Mouse (Mus musculus): ENCODE measurements at regions not wholly inside any gene's neighbourhood (a gene's known extent, or its start where the extent isn't known, plus 50 kb on each side); places are given as distances from the start of the nearest gene placed in this dataset.

DNA sequence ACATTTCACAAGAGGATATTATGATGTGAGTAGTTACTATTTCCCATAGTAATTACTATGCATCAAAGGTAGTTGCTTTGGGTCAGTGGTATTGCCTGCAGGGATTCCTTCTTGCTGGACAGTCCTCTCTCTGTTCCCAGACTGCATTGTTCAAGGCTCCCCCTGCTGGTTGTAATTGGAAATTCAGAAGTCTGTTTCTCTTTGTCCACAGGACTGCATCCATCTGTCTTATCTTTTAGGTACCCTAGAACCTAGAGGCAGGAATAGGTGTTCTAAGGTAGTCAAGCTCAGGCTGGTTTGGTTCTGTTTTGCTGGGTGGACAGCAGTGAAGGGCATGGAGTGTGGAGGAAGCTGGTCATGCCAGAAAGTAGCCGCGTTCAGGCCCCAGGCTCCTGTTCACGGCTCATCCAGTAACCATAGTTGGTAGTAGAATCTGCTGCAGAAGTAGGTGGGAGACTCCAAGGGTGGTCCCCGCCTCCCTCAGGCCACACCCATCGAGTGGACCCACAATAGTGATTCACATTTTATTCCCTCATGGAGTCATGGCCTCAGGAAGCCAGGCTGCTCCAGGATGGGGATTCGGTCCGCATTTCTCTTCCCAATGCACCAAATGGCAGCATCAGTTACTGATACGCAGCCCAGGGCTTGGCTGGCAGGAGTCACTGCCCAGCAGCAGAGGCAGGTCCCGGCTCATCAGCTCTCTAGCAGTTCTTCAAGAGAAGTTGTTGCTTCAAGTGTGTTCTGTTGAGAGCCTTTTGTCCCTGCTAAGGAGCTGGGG lies 51.7 kb upstream of the Caprin1 start:
- DNase-seq: peak; percentile 42 to 50

DNA sequence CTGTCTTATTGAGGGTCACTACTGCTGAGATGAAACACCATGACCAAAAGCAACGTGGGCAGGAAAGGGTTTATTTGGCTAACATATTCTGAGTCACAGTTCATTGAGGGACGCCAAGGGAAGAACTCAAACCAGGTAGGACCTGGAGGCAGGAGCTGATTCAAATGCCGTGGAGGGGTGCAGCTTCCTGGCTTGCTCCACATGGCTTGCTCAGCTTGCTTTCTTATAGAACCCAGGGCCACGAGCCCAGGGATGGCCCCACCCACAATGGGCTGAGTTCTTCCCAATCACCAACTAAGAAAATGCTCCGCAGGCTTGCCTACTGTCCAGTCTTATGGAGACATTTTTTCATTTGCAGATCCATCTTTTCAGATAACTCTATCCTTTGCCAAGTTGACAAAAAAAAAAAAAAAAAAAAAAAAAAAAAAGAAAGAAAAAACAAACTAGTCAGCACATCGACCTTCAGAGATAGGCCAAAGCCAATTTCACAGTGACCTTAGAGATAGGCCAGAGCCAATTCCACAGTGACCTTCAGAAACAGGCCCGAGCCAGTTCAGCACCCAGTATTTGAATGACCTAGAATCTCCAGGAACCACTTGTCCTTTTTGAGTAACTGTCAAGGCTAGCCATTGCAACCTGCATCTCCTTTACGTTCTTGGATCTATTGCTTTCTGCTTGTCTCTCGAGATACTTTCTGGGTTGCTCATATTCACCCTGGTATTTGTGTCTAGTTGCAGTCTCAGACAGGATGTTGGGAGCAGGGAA lies 52.5 kb upstream of the Caprin1 start:
- DNase-seq: no peak

DNA sequence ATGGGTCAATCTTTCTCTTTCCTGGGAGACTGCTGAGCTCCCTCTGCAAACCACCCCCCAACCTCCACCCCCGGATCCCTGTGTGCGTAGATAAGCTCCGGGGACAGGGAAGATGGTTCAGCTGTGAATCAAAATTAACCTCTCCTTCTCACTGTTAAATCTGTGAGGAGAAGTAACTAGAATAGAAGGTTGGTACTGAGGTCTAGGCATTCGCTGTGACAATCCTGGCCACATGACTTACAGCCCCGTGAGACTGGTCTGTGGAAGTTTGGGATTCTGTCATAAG lies 53.0 kb upstream of the Caprin1 start:
- DNase-seq: no peak

GRCm38 (mm10) chr2:103851171-103851570 lies 53.7 kb upstream of the Caprin1 start:
- no peak for DNase-seq

DNA sequence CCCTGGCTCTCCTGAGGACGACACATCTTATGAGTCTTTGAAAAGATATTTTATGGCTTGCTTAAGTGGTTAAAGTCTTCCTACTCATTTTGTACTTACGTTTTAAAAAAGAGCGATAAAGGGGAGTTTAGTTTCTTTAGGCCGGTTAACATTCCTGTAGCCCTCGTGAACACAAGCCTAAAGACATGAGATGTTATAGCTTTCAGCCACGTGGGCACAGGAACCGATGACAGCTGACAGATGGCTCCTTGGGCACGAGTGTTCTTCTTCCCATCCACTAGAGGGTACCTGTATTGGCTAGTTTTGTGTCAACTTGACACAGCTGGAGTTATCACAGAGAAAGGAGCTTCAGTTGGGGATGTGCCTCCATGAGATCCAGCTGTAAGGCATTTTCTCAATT lies 63.8 kb upstream of the Caprin1 start:
- no peak for DNase-seq

DNA sequence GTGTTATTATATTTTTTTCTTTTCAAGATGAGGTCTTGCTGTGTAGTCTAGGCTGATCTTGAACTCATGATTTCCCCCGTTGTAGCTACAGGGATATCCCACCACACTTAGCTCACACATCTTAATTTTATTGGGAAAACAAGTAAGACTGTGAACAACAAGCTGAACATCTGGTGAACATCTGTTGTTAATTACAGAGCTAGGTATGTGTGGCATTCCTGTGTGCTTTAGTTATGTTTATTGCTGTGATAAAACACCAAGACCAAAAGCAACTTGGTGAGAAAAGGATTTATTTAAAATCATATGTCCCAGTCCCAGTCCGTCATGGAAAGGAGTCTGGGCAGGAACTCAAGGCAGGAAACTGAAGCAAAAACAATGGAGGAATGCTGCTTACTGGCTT lies 66.8 kb upstream of the Caprin1 start:
- DNase-seq: no peak

GRCm38 (mm10) chr2:103865319-103866171 lies 68.1 kb upstream of the Caprin1 start:
- DNase-seq: peak; percentile 16 to 35

- DNase-seq: no peak
Observed at GRCm38 (mm10) chr2:103867241-103867957, 70.0 kb upstream of the Caprin1 start.

GRCm38 (mm10) chr2:103867958-103868330 lies 70.5 kb upstream of the Caprin1 start:
- no peak for DNase-seq

DNA sequence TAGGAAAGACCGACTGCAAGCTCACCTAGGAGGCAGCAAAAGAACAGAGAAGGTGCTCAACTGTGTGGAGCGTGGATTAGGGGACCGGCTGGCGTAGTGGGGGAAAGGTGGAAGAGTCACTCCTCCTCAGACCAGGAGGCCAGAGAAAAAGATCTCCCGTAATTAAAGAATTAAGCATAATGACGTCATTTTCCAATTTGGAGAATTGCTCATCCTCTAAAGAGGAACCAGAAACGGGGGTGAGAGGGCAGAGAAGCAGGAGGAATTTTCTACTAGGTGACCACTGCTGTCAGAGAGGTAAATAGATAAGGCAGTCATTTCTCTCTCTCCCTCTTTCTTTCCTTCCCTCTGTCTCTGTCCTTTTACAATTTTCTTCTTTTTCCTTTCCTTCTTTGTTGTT lies 71.2 kb upstream of the Caprin1 start:
- DNase-seq: no peak

DNA sequence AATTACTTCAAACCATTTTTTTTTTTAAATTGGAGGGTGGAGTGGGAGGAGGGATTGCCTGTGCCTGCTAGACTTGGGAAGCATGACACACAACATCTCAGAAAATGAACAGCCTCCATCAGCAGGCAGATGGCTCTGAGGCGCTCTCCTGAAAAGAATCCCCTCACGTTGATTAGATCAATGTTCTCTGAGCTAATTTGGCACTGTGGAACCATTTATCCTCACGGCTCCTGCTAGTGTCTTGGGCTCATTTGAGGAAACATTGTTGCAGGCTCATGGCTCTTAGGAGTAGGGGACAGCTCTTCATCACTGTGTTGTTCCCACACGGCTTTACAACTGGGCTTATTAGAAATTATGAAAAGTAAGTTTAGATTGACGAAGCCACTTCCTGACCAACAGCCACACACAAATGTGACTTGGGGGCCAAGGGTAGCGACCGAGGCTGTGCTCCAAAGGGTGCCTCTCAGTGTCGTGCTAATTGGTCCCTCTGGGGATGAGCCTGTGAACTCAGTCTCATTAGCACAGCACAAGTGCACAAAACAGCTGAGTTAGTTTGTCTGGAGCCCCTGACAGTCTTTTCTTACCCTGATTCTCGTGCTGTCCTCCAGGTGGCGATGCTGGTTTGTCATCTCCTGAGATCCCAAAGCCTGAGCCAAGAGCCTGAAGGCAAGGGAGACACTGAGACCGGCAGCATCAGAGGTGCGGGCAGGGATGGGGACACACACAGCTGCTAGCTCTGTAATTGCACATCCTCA lies 74.2 kb upstream of the Caprin1 start:
- peak; percentile 55 to 60 for DNase-seq

GRCm38 (mm10) chr2:103872277-103872636 lies 74.8 kb upstream of the Caprin1 start:
- DNase-seq: no peak

DNA sequence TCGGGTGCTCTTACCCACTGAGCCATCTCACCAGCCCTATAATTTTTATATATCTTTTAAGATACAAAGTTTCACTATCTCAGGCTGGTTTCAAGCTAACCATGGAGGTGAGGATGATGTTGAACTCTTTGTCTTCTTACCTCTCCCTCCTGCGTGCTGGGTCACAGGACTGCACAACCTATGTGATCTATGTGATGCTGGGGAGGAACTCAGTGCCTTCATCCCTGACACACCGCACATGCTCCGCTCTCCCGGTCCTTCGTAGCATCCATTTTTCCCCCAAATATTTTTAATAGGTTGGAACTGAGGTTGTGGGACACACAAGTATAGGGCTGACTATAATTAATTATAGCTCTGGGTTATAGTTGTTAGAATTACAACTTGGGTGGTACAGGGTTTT lies 75.9 kb upstream of the Caprin1 start:
- DNase-seq: no peak

GRCm38 (mm10) chr2:103874466-103874865 lies 77.0 kb upstream of the Caprin1 start:
- no peak for DNase-seq

GRCm38 (mm10) chr2:103875754-103876153 lies 78.3 kb upstream of the Caprin1 start:
- no peak for DNase-seq

- DNase-seq: no peak
Observed at GRCm38 (mm10) chr2:103876236-103876635, 78.8 kb upstream of the Caprin1 start.

DNA sequence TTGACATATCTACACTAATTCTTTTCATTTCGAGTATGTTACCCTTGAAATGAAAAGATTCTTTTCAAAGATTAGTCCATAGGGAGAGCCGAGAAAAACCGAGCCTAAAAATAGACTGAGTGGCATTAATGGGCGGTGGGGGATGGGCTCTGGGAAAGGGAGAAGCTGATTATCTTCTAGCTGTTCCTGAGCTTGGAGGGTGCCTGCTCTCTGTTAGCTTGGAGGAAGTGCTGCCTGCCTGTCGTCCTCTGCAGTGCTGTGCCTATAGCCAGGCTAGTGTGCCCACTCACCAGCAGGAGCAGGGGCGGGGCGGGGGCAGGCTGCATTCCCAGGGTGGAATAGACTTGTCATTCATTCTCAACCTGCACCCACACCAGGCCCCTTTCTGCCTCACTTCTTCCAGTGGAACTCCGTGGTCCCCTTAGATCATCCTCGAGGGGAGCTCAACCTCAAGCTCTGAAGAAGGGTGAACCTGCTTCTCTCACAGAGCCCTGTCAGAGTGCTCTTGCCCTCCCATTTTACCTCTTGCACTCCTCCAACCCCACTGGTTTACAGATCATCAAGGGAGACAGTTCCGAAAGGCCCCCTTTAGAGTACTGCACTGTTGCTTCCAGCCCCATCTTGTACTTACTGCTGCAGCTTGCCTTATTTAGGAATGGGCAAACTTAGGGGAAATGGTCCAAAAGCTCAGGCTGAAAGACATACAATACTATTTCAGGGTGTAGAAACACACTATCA lies 76.6 kb upstream of the Lmo2 start:
- DNase-seq: no peak

GRCm38 (mm10) chr2:103884926-103885325 lies 72.9 kb upstream of the Lmo2 start:
- no peak for DNase-seq

DNA sequence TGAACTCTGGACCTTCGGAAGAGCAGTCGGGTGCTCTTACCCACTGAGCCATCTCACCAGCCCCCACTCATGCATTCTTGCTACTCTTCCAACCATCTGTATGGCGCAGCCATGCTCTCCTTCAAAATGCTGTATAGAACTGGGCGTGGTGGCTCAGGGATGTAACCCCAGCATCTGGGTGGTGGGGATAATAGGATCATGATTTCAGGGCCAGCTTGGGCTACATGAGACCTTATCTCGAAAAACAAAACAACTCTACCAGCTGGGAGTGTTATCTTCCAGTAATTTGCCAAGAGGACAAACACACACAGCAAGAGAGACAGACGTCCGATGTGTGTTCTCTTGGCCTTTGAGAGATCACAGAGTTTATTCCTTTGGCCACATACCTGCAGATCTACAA lies 69.8 kb upstream of the Lmo2 start:
- no peak for DNase-seq

DNA sequence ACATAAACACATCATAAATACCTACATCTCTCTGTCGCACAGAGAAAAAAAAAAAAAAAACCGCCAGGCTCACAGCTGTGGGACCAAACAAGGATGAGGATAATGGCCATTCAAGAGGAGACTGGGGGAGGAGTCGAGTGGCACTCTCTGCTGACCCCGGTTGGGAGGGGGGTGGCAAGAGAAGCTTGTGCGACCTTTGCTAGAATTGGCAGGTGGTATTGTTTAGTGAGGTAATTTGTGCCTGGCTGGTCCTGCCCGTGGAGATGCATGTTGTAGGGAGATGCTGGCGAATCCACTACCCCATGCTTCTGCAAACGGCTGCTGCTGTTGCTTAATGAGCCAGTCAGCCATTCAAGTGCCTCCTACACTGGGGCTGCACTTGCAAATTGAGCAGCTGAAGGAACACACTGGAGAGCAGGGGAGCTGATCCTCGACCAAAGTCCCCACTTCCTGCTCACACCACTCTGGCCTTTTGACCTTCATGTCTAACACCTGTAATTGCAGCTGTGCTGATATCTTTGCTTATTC lies 66.5 kb upstream of the Lmo2 start:
- no peak for DNase-seq

DNA sequence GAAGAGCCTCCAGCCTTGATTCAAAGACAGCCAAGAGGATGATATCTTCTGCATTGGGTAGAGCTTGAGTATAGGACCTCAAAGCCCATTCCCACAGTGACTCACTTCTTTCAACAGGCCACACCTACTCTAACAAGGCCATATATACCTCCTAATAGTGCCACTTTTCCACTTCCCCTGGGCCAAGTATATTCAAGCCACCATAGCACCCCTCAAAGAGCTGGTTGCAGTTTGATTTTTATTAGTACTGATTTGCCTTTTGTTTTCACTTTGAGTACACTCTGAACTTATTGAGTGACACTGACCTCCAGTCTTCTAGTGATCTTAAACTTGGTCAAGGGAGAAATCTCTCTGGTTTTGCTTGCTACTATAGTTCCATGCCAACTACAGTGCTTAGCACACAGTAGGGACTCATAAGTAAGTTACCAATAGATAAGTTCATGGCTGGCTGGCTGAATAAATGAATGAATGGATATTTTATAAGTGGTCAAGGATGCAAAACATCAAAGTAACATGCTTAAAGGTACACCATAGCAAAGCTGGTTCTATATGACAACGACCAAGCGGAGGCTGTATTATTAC lies 64.5 kb upstream of the Lmo2 start:
- no peak for DNase-seq

Data from cerebellum, adult 18-20 months (tissue).